Mouse (Mus musculus) liver, embryonic 13.5 days (tissue): ENCODE data around the gene Axin2. TPM values are rescaled to one million over a fixed set of nuclear protein-coding genes. Genes with fewer than 3 reads are reported as not detected.
"Not testable (repeated sequence)": the region's sequence is repeated elsewhere in the genome, so short reads cannot be mapped to it uniquely, and the experiment has no call there.

Experiments
- ATAC-seq: fragments of 200-750 bp; cut with Nextera tagmentation; 2 replicates; pipeline ENCODE4 v1.8.0; 2017; ENCODE audit warnings: low read depth, mild to moderate bottlenecking, moderate number of reproducible peaks, moderate library complexity
- DNase-seq: peaks from one replicate; pipeline ENCODE4 v3.0.0; 2022
- H3K27ac ChIP-seq: fragments of 300-500 bp; sonication (generic); 2 replicates; pipeline ENCODE4 v1.5.1; 2015; ENCODE audit warnings: moderate library complexity, mild to moderate bottlenecking, inconsistent platforms
- H3K27me3 ChIP-seq: fragments of 300-500 bp; sonication (generic); 2 replicates; pipeline ENCODE4 v1.6.1; 2015; ENCODE audit warnings: mild to moderate bottlenecking, inconsistent platforms
- H3K36me3 ChIP-seq: fragments of 300-500 bp; sonication (generic); 2 replicates; pipeline ENCODE4 v1.6.1; 2015; ENCODE audit warnings: mild to moderate bottlenecking, inconsistent platforms
- H3K4me1 ChIP-seq: fragments of 300-500 bp; sonication (generic); replicated peaks from 2 replicates; pipeline ENCODE4 v1.6.1; 2015; ENCODE audit warnings: inconsistent platforms
- H3K4me2 ChIP-seq: fragments of 300-500 bp; sonication (generic); 2 replicates; pipeline ENCODE4 v1.6.1; 2015; ENCODE audit warnings: inconsistent platforms, mild to moderate bottlenecking, moderate library complexity
- H3K4me3 ChIP-seq: fragments of 300-500 bp; sonication (generic); replicated peaks from 2 replicates; pipeline ENCODE4 v1.5.1; 2015; ENCODE audit warnings: mild to moderate bottlenecking, inconsistent platforms
- H3K9ac ChIP-seq: fragments of 300-500 bp; sonication (generic); 2 replicates; pipeline ENCODE4 v1.6.1; 2015; ENCODE audit warnings: mild to moderate bottlenecking, inconsistent platforms
- H3K9me3 ChIP-seq: fragments of 300-500 bp; sonication (generic); replicated peaks from 2 replicates; pipeline ENCODE4 v1.6.1; 2016; ENCODE audit warnings: inconsistent platforms
- WGBS: fragments of 180-500 bp; shearing (Covaris S2); methylation state at CpG from one replicate; pipeline ENCODE4 v1.1.7; 2015; ENCODE audit not compliant: insufficient replicate concordance; 5-methylcytosine and 5-hydroxymethylcytosine counted together
- polyA plus RNA-seq: library from polyadenylated mRNA; unstranded; fragments of >200 nt; fragmentation: Nextera tagmentation; extraction: Ambion mirVana; gene quantifications from 2 replicates; pipeline ENCODE4 v1.2.1, GENCODE M21; 2015

The Axin2 gene
- polyA plus RNA-seq = 0.43 and 0.51 TPM in 2 replicates

GRCm38 (mm10) chr11:108920158-108920635 is at the start of gene Axin2:
Axin2 (plus strand) TSS chr11:108920349.
- peak; percentile 55 for DNase-seq
- WGBS = under 1% methylated on average over 52 of the region's 53 CpGs
- ATAC-seq = peak; percentile 88
- Histone ChIP-seq H3K4me1 (peaks cover 18% of the 10 kb centered on the region; the same call in 1 of the 2 replicates), H3K27ac (peak within 1 kb of the TSS; percentile 88), H3K4me2 (peak within 1 kb of the TSS; percentile 78), H3K4me3 (peak within 1 kb of the TSS; percentile 65), H3K27me3 (peaks cover 73% of the 10 kb centered on the region), H3K9me3 (no peaks in the 10 kb centered on the region), H3K36me3 (no peaks in the 10 kb centered on the region), H3K9ac (peak within 1 kb of the TSS; percentile 70)

GRCm38 (mm10) chr11:108871284-108871683 is 48.9 kb upstream of the Axin2 start:
- H3K4me3 ChIP-seq, H3K27ac ChIP-seq, H3K9ac ChIP-seq, H3K27me3 ChIP-seq, ATAC-seq, H3K4me1 ChIP-seq, H3K4me2 ChIP-seq, H3K9me3 ChIP-seq, DNase-seq, H3K36me3 ChIP-seq: not testable (repeated sequence)
- 68% methylated on average over 1 of the region's 1 CpGs for WGBS

GRCm38 (mm10) chr11:108871748-108872147 is 48.4 kb upstream of the Axin2 start:
- no peak overlapping the region for H3K9ac ChIP-seq
- H3K4me3 ChIP-seq = no peak overlapping the region
- 66% methylated on average over 3 of the region's 3 CpGs for WGBS
- no peaks in the 10 kb centered on the region for H3K4me1 ChIP-seq
- no peak overlapping the region for H3K4me2 ChIP-seq
- no peaks in the 10 kb centered on the region for H3K36me3 ChIP-seq
- no peak for DNase-seq
- H3K27ac ChIP-seq = no peak overlapping the region
- ATAC-seq = no peak
- H3K9me3 ChIP-seq = no peaks in the 10 kb centered on the region
- no peaks in the 10 kb centered on the region for H3K27me3 ChIP-seq

- Histone ChIP-seq H3K36me3 (no peaks in the 10 kb centered on the region), H3K27me3 (no peaks in the 10 kb centered on the region), H3K4me2 (no peak overlapping the region), H3K9ac (no peak overlapping the region), H3K4me3 (no peak overlapping the region), H3K4me1 (no peaks in the 10 kb centered on the region), H3K9me3 (no peaks in the 10 kb centered on the region), H3K27ac (no peak overlapping the region)
- ATAC-seq (no peak), DNase-seq (no peak)
- WGBS = 60% methylated on average over 7 of the region's 7 CpGs
These were observed 43.4 kb upstream of the Axin2 start for GRCm38 (mm10) chr11:108876633-108877205.

- Histone ChIP-seq H3K4me3 (no peak overlapping the region), H3K4me1 (no peaks in the 10 kb centered on the region), H3K27ac (no peak overlapping the region), H3K9me3 (no peaks in the 10 kb centered on the region), H3K36me3 (no peaks in the 10 kb centered on the region), H3K27me3 (no peaks in the 10 kb centered on the region), H3K9ac (no peak overlapping the region), H3K4me2 (no peak overlapping the region)
- DNase-seq (no peak), ATAC-seq (no peak)
- 54% methylated on average over 5 of the region's 5 CpGs for WGBS
These were observed 42.6 kb upstream of the Axin2 start for GRCm38 (mm10) chr11:108877520-108877919.

- H3K9me3 ChIP-seq = no peaks in the 10 kb centered on the region
These were observed 39.6 kb upstream of the Axin2 start for GRCm38 (mm10) chr11:108880546-108880945.

GRCm38 (mm10) chr11:108881662-108882061 is 38.5 kb upstream of the Axin2 start:
- H3K36me3 ChIP-seq = no peaks in the 10 kb centered on the region
- H3K9ac ChIP-seq = no peak overlapping the region
- no peak overlapping the region for H3K27ac ChIP-seq
- 66% methylated on average over 5 of the region's 5 CpGs for WGBS
- ATAC-seq (no peak), DNase-seq (no peak)
- H3K4me2 ChIP-seq = no peak overlapping the region
- no peaks in the 10 kb centered on the region for H3K9me3 ChIP-seq
- H3K27me3 ChIP-seq = no peaks in the 10 kb centered on the region
- no peak overlapping the region for H3K4me3 ChIP-seq
- no peaks in the 10 kb centered on the region for H3K4me1 ChIP-seq

More at GRCm38 (mm10) chr11:108880546-108880945, 39.6 kb upstream of the Axin2 start:
- no peak overlapping the region for H3K9ac ChIP-seq
- no peak for DNase-seq
- H3K27me3 ChIP-seq = no peaks in the 10 kb centered on the region
- no peak overlapping the region for H3K4me2 ChIP-seq
- H3K36me3 ChIP-seq = no peaks in the 10 kb centered on the region
- no peak for ATAC-seq
- no peak overlapping the region for H3K4me3 ChIP-seq
- no peak overlapping the region for H3K27ac ChIP-seq
- no peaks in the 10 kb centered on the region for H3K4me1 ChIP-seq
- 51% methylated on average over 4 of the region's 4 CpGs for WGBS

GRCm38 (mm10) chr11:108885276-108885896 is 34.8 kb upstream of the Axin2 start:
- Histone ChIP-seq H3K9me3 (no peaks in the 10 kb centered on the region), H3K4me2 (no peak overlapping the region), H3K27ac (no peak overlapping the region), H3K4me1 (no peaks in the 10 kb centered on the region), H3K36me3 (no peaks in the 10 kb centered on the region), H3K4me3 (no peak overlapping the region), H3K27me3 (peaks cover 7% of the 10 kb centered on the region), H3K9ac (no peak overlapping the region)
- ATAC-seq (no peak), DNase-seq (no peak)
- 73% methylated on average over 19 of the region's 19 CpGs for WGBS

GRCm38 (mm10) chr11:108886060-108886459 is 34.1 kb upstream of the Axin2 start:
- Histone ChIP-seq H3K9ac (no peak overlapping the region), H3K4me3 (no peak overlapping the region), H3K36me3 (no peaks in the 10 kb centered on the region), H3K27ac (no peak overlapping the region), H3K4me2 (no peak overlapping the region), H3K27me3 (peaks cover 13% of the 10 kb centered on the region), H3K9me3 (no peaks in the 10 kb centered on the region), H3K4me1 (no peaks in the 10 kb centered on the region)
- WGBS = 58% methylated on average over 8 of the region's 8 CpGs
- ATAC-seq (no peak), DNase-seq (no peak)

GRCm38 (mm10) chr11:108889121-108889520 is 31.0 kb upstream of the Axin2 start:
- H3K4me3 ChIP-seq = no peak overlapping the region
- ATAC-seq = no peak
- 26% methylated on average over 11 of the region's 11 CpGs for WGBS
- no peak overlapping the region for H3K27ac ChIP-seq
- H3K36me3 ChIP-seq = no peaks in the 10 kb centered on the region
- H3K9ac ChIP-seq = no peak overlapping the region
- no peak for DNase-seq
- no peaks in the 10 kb centered on the region for H3K4me1 ChIP-seq
- H3K4me2 ChIP-seq = no peak overlapping the region
- H3K9me3 ChIP-seq = no peaks in the 10 kb centered on the region
- peaks cover 40% of the 10 kb centered on the region for H3K27me3 ChIP-seq

- Histone ChIP-seq H3K4me1 (no peaks in the 10 kb centered on the region), H3K27ac (no peak overlapping the region), H3K4me2 (peak overlapping the region; percentile 46), H3K9ac (no peak overlapping the region), H3K4me3 (no peak overlapping the region), H3K9me3 (no peaks in the 10 kb centered on the region), H3K36me3 (no peaks in the 10 kb centered on the region), H3K27me3 (peaks cover 43% of the 10 kb centered on the region)
- ATAC-seq = no peak
- DNase-seq = no peak
- 41% methylated on average over 16 of the region's 16 CpGs for WGBS
These were observed 29.6 kb upstream of the Axin2 start for GRCm38 (mm10) chr11:108890544-108890943.
